Mouse (Mus musculus) layer of hippocampus, adult 8-10 months (tissue): ENCODE measurements around the gene Szrd1. TPM values are rescaled to one million over a fixed set of nuclear protein-coding genes. Genes with fewer than 3 reads are reported as not detected.

Experiments
- DNase-seq, 2 experiments: peaks; one replicate each; pipeline ENCODE4 v3.0.0; 2022; ENCODE audit warnings: low spot score in 2 of 2
- total RNA-seq, 4 experiments: library from RNA; stranded (reverse); gene quantifications; 2 replicates each; pipeline ENCODE4 v1.2.4; 2022

Szrd1 gene
- total RNA-seq, 4 experiments from 2014 or later, result 50.3 to 75.0 (median 59.3) TPM

GRCm38 (mm10) chr4:141068655-141069054 is 70.9 kb downstream of the Szrd1 start:
- no peak for DNase-seq

GRCm38 (mm10) chr4:141067516-141068046 is 72.0 kb downstream of the Szrd1 start:
- no peak for DNase-seq

GRCm38 (mm10) chr4:141066709-141067515 is 72.7 kb downstream of the Szrd1 start:
- no peak for DNase-seq

- DNase-seq, result peak; percentile 76 to 84
Measured at GRCm38 (mm10) chr4:141065123-141065522, 74.5 kb downstream of the Szrd1 start.

- no peak for DNase-seq
Measured at GRCm38 (mm10) chr4:141064104-141064659, 75.4 kb downstream of the Szrd1 start.

Other genes with a start within 250 kb of the Szrd1 start
- gene Padi2, start 233.4 kb downstream of the Szrd1 start, total RNA-seq, result 10 to 100 TPM; 25.4 to 44.6 (median 32.6) TPM
- 100 to 1,000 TPM; 169 to 190 (median 176) TPM for gene Sdhb, start 178.6 kb downstream of the Szrd1 start, total RNA-seq
- gene Atp13a2, start 152.9 kb downstream of the Szrd1 start, total RNA-seq, result 100 to 1,000 TPM; 144 to 156 (median 150) TPM
- gene Mfap2, start 129.4 kb downstream of the Szrd1 start, total RNA-seq, result 1 to 10 TPM; 4.2 to 6.6 (median 5.5) TPM
- gene Crocc, start 79.2 kb downstream of the Szrd1 start, total RNA-seq, result 10 to 100 TPM; 67.9 to 92.0 (median 76.6) TPM
- 10 to 100 TPM; 41.4 to 55.0 (median 46.9) TPM for gene Necap2, start 61.4 kb downstream of the Szrd1 start, total RNA-seq
- under 1 TPM in 2 of 4 experiments, not detected in 2; 0.20 to 0.23 TPM for gene Spata21, start 51.4 kb downstream of the Szrd1 start, total RNA-seq
- 10 to 100 TPM; 22.3 to 24.1 (median 23.5) TPM for gene Fbxo42, start 8.1 kb upstream of the Szrd1 start, total RNA-seq
- 1 to 10 TPM; 2.8 to 5.2 (median 3.4) TPM for gene Rsg1, start 74.2 kb upstream of the Szrd1 start, total RNA-seq
- 10 to 100 TPM; 17.8 to 23.3 (median 21.1) TPM for gene Arhgef19, start 99.7 kb upstream of the Szrd1 start, total RNA-seq
- gene Epha2, start 161.5 kb upstream of the Szrd1 start, total RNA-seq, result 1 to 10 TPM; 1.3 to 2.7 (median 2.2) TPM
- 1 to 10 TPM; 2.4 to 3.6 (median 2.8) TPM for gene Fam131c, start 228.4 kb upstream of the Szrd1 start, total RNA-seq